ENCODE assay signal across 20 mouse cellular contexts in genomic region chr6:56787668-56788067, GRCm38 (mm10). TPM values are rescaled to one million over a fixed set of nuclear protein-coding genes. Genes with fewer than 3 reads are reported as not detected.
A peak's percentile ranks its signal among the peaks of the same experiment; 100 is the strongest.
DNase-seq lines count a peak whose midpoint lies in the region; ATAC-seq and TF ChIP-seq lines count a peak whose summit lies in the region.
"Had no signal": no experiment of that assay in that cellular context is flagged by ENCODE, and none has a peak within 500 bp of the region (broad histone marks: within the 10 kb centered on the region; RNA-seq: fewer than 3 reads in every experiment).

No protein-coding gene starts in this region.

- peaks cover 3% of the 10 kb centered on the region; the same call in 1 of the 2 replicates for H3K9me3 ChIP-seq in midbrain, embryonic 10.5 days (replicated peaks)
- H3K9me3 ChIP-seq: embryonic facial prominence, embryonic 12.5 days; forebrain, embryonic 15.5 days; G1E had no signal

- no peak for TF ChIP-seq CTCF in testis, adult 2 months (IDR thresholded peaks at IDR 0.05; ENCODE audit: control insufficient read depth, insufficient read depth, insufficient replicate concordance, low read depth, low read length)

- no peaks in the 10 kb centered on the region for H3K36me3 ChIP-seq in testis, adult 2 months (ENCODE audit: control insufficient read depth, insufficient read depth, low read length)
- peaks cover 79% of the 10 kb centered on the region for H3K36me3 ChIP-seq in midbrain, embryonic 10.5 days

- no peaks in the 10 kb centered on the region for H3K4me1 ChIP-seq in testis, adult 2 months (ENCODE audit: control insufficient read depth, insufficient read depth, low read length)
- H3K4me1 ChIP-seq in midbrain, embryonic 10.5 days = no peaks in the 10 kb centered on the region
- H3K4me1 ChIP-seq: embryonic facial prominence, embryonic 12.5 days had no signal

- H3K4me3 ChIP-seq in testis, adult 2 months (ENCODE audit: control insufficient read depth, low read depth, low read length) = 0 out of 2 replicates have a peak overlapping the region, but pooled peaks have one; percentile 13
- no peak overlapping the region for H3K4me3 ChIP-seq in midbrain, embryonic 10.5 days
- H3K4me3 ChIP-seq: embryonic facial prominence, embryonic 12.5 days; forebrain, embryonic 15.5 days; heart, embryonic 12.5 days had no signal

- DNase-seq in heart, adult 11 months = peak; percentile 51
- DNase-seq in heart, postnatal 14 days = no peak
- no peak for DNase-seq in testis, postnatal 14 days (ENCODE audit: low spot score)
- no peak for DNase-seq in midbrain, embryonic 10.5 days (ENCODE audit: low spot score)
- DNase-seq in thymus, adult 18-20 months = no peak
- DNase-seq: adrenal gland, postnatal 10 days; B cell, adult 2 months; cerebellum, adult 11 months; cerebellum, adult 8-10 months; cerebellum, postnatal 14 days; gastrocnemius, postnatal 36 days; heart, postnatal 4 days had no signal

- no peaks in the 10 kb centered on the region for H3K27me3 ChIP-seq in testis, adult 2 months (ENCODE audit: control insufficient read depth, insufficient read depth, low read length)
- no peaks in the 10 kb centered on the region for H3K27me3 ChIP-seq in midbrain, embryonic 10.5 days (ENCODE audit: low read depth, poor library complexity, severe bottlenecking)
- H3K27me3 ChIP-seq: embryonic facial prominence, embryonic 12.5 days; forebrain, embryonic 15.5 days; heart, embryonic 12.5 days had no signal

- peak; percentile 51 for ATAC-seq in megakaryocyte-erythroid progenitor cell, adult 5-6 weeks (replicated peaks; ENCODE audit: low FRiP score, low TSS enrichment, poor library complexity, severe bottlenecking)
- ATAC-seq: CD4-positive, CD25-positive, alpha-beta regulatory T cell, adult 4 months; forebrain, embryonic 15.5 days had no signal

- intact Hi-C loops in heart, postnatal 14 days (cut with DNase I) = no loop called here

- WGBS in midbrain, embryonic 10.5 days = 90% methylated on average over 2 of the region's 2 CpGs

- no peak for TF ChIP-seq POLR2A in testis, adult 2 months (IDR thresholded peaks at IDR 0.05; ENCODE audit: control insufficient read depth, low read depth, low read length)

- no peak overlapping the region for H3K27ac ChIP-seq in testis, adult 2 months (ENCODE audit: control insufficient read depth, insufficient read depth, low read depth, low read length)
- H3K27ac ChIP-seq in midbrain, embryonic 10.5 days (replicated peaks) = no peak overlapping the region
- H3K27ac ChIP-seq: embryonic facial prominence, embryonic 12.5 days; forebrain, embryonic 15.5 days; hindbrain, embryonic 14.5 days had no signal

RNA-seq across cellular contexts. Expression of gene Kbtbd2, which starts 9.9 kb away (rescaled TPM):
- 10 to 100 TPM; 30.4 to 35.4 TPM for total RNA-seq in heart, postnatal 14 days (2021)
- polyA plus RNA-seq in testis, adult 2 months (2012; rRNA removed) = 3.7 and 5.5 TPM in 2 replicates
- 23.3 and 32.6 TPM in 2 replicates for total RNA-seq in megakaryocyte-erythroid progenitor cell, adult 5-6 weeks (2014; fragmentation: Nextera tagmentation)
- 57.3 and 81.0 TPM in 2 replicates for total RNA-seq in megakaryocyte-erythroid progenitor cell, adult 5-6 weeks (2017)
- polyA plus RNA-seq in midbrain, embryonic 10.5 days (2016; fragmentation: Nextera tagmentation; extraction: Ambion mirVana) = 36.6 and 37.2 TPM in 2 replicates

RNA-seq across cellular contexts. Expression of gene Fkbp9, which starts 44.2 kb away (rescaled TPM):
- total RNA-seq in heart, postnatal 14 days (2021) = 10 to 100 TPM; 92.1 to 95.0 TPM
- polyA plus RNA-seq in testis, adult 2 months (2012; rRNA removed) = 6.0 and 10.5 TPM in 2 replicates
- 3.2 and 4.3 TPM in 2 replicates for total RNA-seq in megakaryocyte-erythroid progenitor cell, adult 5-6 weeks (2014; fragmentation: Nextera tagmentation)
- 6.6 and 7.4 TPM in 2 replicates for total RNA-seq in megakaryocyte-erythroid progenitor cell, adult 5-6 weeks (2017)
- polyA plus RNA-seq in midbrain, embryonic 10.5 days (2016; fragmentation: Nextera tagmentation; extraction: Ambion mirVana) = 64.5 and 65.3 TPM in 2 replicates
- polyA plus RNA-seq: CD4-positive, CD25-positive, alpha-beta regulatory T cell, adult 4 months; G1E had no signal

Comparison
In these comparisons a context has a peak if more than half of its experiments do, and no peak if none do; other contexts are left out.
1. RNA of gene Fkbp9, which starts 44.2 kb away (total RNA-seq): 92.1 to 95.0 TPM in heart, postnatal 14 days; 3.2 to 7.4 TPM in megakaryocyte-erythroid progenitor cell, adult 5-6 weeks; every median in the first group is over 10 times any median in the second.